In genomic region chr12:86679546-86679930, GRCm38 (mm10) we compare ENCODE assay signal across 8 mouse cellular contexts. TPM values are rescaled to one million over a fixed set of nuclear protein-coding genes. Genes with fewer than 3 reads are reported as not detected.
DNase-seq lines count a peak whose midpoint lies in the region; ATAC-seq lines count a peak whose summit lies in the region.

No protein-coding gene starts in this region.

- H3K9ac ChIP-seq in kidney, embryonic 16.5 days (replicated peaks; ENCODE audit: low read length) = peak overlapping the region; percentile 73
- peak overlapping the region; percentile 100 for H3K9ac ChIP-seq in hindbrain, embryonic 14.5 days
- peak overlapping the region; percentile 100 for H3K9ac ChIP-seq in midbrain, embryonic 16.5 days (ENCODE audit: low read depth, low read length)

- H3K36me3 ChIP-seq in kidney, embryonic 16.5 days (ENCODE audit: insufficient read depth, low read length) = no peaks in the 10 kb centered on the region
- H3K36me3 ChIP-seq in hindbrain, embryonic 14.5 days (replicated peaks; ENCODE audit: control insufficient read depth, insufficient read depth) = no peaks in the 10 kb centered on the region; the same call in 1 of the 2 replicates
- peaks cover 2% of the 10 kb centered on the region; the same call in 1 of the 2 replicates for H3K36me3 ChIP-seq in midbrain, embryonic 16.5 days (ENCODE audit: control insufficient read depth, insufficient read depth, low read length)

- no peaks in the 10 kb centered on the region for H3K9me3 ChIP-seq in kidney, embryonic 16.5 days (ENCODE audit: low read length)
- H3K9me3 ChIP-seq in hindbrain, embryonic 14.5 days (ENCODE audit: control insufficient read depth, low read length) = no peaks in the 10 kb centered on the region
- H3K9me3 ChIP-seq in midbrain, embryonic 16.5 days (replicated peaks; ENCODE audit: control insufficient read depth, low read length, poor library complexity, severe bottlenecking) = no peaks in the 10 kb centered on the region

- peak overlapping the region; percentile 78 for H3K4me3 ChIP-seq in kidney, embryonic 16.5 days (ENCODE audit: low read length)
- peak overlapping the region; percentile 98 for H3K4me3 ChIP-seq in hindbrain, embryonic 14.5 days (replicated peaks; ENCODE audit: low read length)
- peak overlapping the region; percentile 95 for H3K4me3 ChIP-seq in midbrain, embryonic 16.5 days (ENCODE audit: low read depth, low read length)

- ATAC-seq in kidney, embryonic 16.5 days (ENCODE audit: low FRiP score, low TSS enrichment) = peak; percentile 16; the same call in 1 of the 2 replicates
- 0 out of 2 replicates have a peak, but pooled peaks have one; percentile 24 for ATAC-seq in hindbrain, embryonic 14.5 days (ENCODE audit: low FRiP score)
- peak; percentile 33 for ATAC-seq in midbrain, embryonic 16.5 days

- under 1% methylated on average over 9 of the region's 9 CpGs for WGBS in kidney, embryonic 16.5 days
- 2% methylated on average over 9 of the region's 9 CpGs for WGBS in hindbrain, embryonic 14.5 days
- 3% methylated on average over 9 of the region's 9 CpGs for WGBS in midbrain, embryonic 16.5 days

- peaks cover 13% of the 10 kb centered on the region for H3K4me1 ChIP-seq in kidney, embryonic 16.5 days (ENCODE audit: insufficient read depth, low read length)
- peaks cover 28% of the 10 kb centered on the region for H3K4me1 ChIP-seq in hindbrain, embryonic 14.5 days (replicated peaks; ENCODE audit: control insufficient read depth, insufficient read depth, low read length)
- peaks cover 32% of the 10 kb centered on the region for H3K4me1 ChIP-seq in midbrain, embryonic 16.5 days (ENCODE audit: control insufficient read depth, insufficient read depth, low read length)

- H3K27ac ChIP-seq in kidney, embryonic 16.5 days (ENCODE audit: low read length) = no peak overlapping the region
- H3K27ac ChIP-seq in hindbrain, embryonic 14.5 days = peak overlapping the region; percentile 97
- H3K27ac ChIP-seq in midbrain, embryonic 16.5 days (ENCODE audit: low read length) = peak overlapping the region; percentile 95

- H3K4me2 ChIP-seq in kidney, embryonic 16.5 days (replicated peaks; ENCODE audit: low read depth, low read length) = peak overlapping the region; percentile 99
- H3K4me2 ChIP-seq in hindbrain, embryonic 14.5 days (replicated peaks) = peak overlapping the region; percentile 78
- peak overlapping the region; percentile 85 for H3K4me2 ChIP-seq in midbrain, embryonic 16.5 days (ENCODE audit: low read length)

- H3K27me3 ChIP-seq in kidney, embryonic 16.5 days (ENCODE audit: insufficient read depth, low read length) = no peaks in the 10 kb centered on the region
- H3K27me3 ChIP-seq in hindbrain, embryonic 14.5 days (ENCODE audit: control insufficient read depth, insufficient read depth, low read length) = no peaks in the 10 kb centered on the region
- no peaks in the 10 kb centered on the region for H3K27me3 ChIP-seq in midbrain, embryonic 16.5 days (ENCODE audit: control insufficient read depth, insufficient read depth, low read depth, low read length)

- DNase-seq in kidney, adult 18-20 months = no peak
- peak; percentile 37 for DNase-seq in embryo, embryonic 9.5 days (ENCODE audit: extremely low spot score)
- DNase-seq in hindbrain, embryonic 14.5 days (ENCODE audit: low spot score) = no peak
- DNase-seq in gastrocnemius, adult 8-10 months (ENCODE audit: low spot score in 2 of 2) = no peak
- no peak for DNase-seq in frontal cortex, postnatal 14 days (ENCODE audit: low spot score in 2 of 2)
- DNase-seq in yolk sac, embryonic 10.5 days (ENCODE audit: low spot score) = no peak

RNA-seq across cellular contexts. Expression of gene Vash1, which starts 1.0 kb away (rescaled TPM):
- polyA plus RNA-seq in kidney, embryonic 16.5 days (2015; fragmentation: Nextera tagmentation; extraction: Ambion mirVana) = 8.1 and 9.3 TPM in 2 replicates
- 27.5 and 31.2 TPM in 2 replicates for polyA plus RNA-seq in hindbrain, embryonic 14.5 days (2014; fragmentation: Nextera tagmentation; extraction: Ambion mirVana)
- 30.0 and 35.8 TPM in 2 replicates for polyA plus RNA-seq in midbrain, embryonic 16.5 days (2015; fragmentation: Nextera tagmentation; extraction: Ambion mirVana)
- total RNA-seq in gastrocnemius, adult 8-10 months (2022) = 1 to 10 TPM; 2.0 to 3.6 (median 3.1) TPM

RNA-seq across cellular contexts. Expression of gene Angel1, which starts 46.7 kb away (rescaled TPM):
- polyA plus RNA-seq in kidney, embryonic 16.5 days (2015; fragmentation: Nextera tagmentation; extraction: Ambion mirVana) = 11.7 and 11.9 TPM in 2 replicates
- 12.3 and 13.1 TPM in 2 replicates for polyA plus RNA-seq in hindbrain, embryonic 14.5 days (2014; fragmentation: Nextera tagmentation; extraction: Ambion mirVana)
- 10.6 and 10.8 TPM in 2 replicates for polyA plus RNA-seq in midbrain, embryonic 16.5 days (2015; fragmentation: Nextera tagmentation; extraction: Ambion mirVana)
- 1 to 10 TPM; 3.4 to 6.3 (median 4.8) TPM for total RNA-seq in gastrocnemius, adult 8-10 months (2022)

RNA-seq across cellular contexts. Expression of gene Lrrc74a, which starts 54.6 kb away (rescaled TPM):
- polyA plus RNA-seq in kidney, embryonic 16.5 days (2015; fragmentation: Nextera tagmentation; extraction: Ambion mirVana) = not detected in 2 replicates
- not detected in 2 replicates for polyA plus RNA-seq in hindbrain, embryonic 14.5 days (2014; fragmentation: Nextera tagmentation; extraction: Ambion mirVana)
- polyA plus RNA-seq in midbrain, embryonic 16.5 days (2015; fragmentation: Nextera tagmentation; extraction: Ambion mirVana) = not detected in 2 replicates
- not detected for total RNA-seq in gastrocnemius, adult 8-10 months (2022)
